Mouse (Mus musculus) left cerebral cortex, postnatal 10 days (tissue): ENCODE results near the gene Ddx50. TPM values are rescaled to one million over a fixed set of nuclear protein-coding genes. Genes with fewer than 3 reads are reported as not detected.
"Not testable (repeated sequence)": the region's sequence is repeated elsewhere in the genome, so short reads cannot be mapped to it uniquely, and the experiment has no call there.

Source experiments
- DNase-seq, 2 experiments: peaks; one replicate each; pipeline ENCODE4 v3.0.0; 2021 to 2022; ENCODE audit warnings: low spot score in 2 of 2, mixed read lengths in 1 of 2; ENCODE audit errors: extremely low spot score in 1 of 2
- intact Hi-C: fragments of 180-260 bp; cut with DNase I; formaldehyde crosslinking; loops from one replicate; pipeline ENCODE4 v1.15.1; 2025
- total RNA-seq, 2 experiments: library from RNA; stranded (reverse); gene quantifications; 2 replicates each; pipeline ENCODE4 v1.2.3; 2021

The Ddx50 gene
- total RNA-seq, 2 experiments from 2014 or later: 85.1 to 92.5 TPM

DNA sequence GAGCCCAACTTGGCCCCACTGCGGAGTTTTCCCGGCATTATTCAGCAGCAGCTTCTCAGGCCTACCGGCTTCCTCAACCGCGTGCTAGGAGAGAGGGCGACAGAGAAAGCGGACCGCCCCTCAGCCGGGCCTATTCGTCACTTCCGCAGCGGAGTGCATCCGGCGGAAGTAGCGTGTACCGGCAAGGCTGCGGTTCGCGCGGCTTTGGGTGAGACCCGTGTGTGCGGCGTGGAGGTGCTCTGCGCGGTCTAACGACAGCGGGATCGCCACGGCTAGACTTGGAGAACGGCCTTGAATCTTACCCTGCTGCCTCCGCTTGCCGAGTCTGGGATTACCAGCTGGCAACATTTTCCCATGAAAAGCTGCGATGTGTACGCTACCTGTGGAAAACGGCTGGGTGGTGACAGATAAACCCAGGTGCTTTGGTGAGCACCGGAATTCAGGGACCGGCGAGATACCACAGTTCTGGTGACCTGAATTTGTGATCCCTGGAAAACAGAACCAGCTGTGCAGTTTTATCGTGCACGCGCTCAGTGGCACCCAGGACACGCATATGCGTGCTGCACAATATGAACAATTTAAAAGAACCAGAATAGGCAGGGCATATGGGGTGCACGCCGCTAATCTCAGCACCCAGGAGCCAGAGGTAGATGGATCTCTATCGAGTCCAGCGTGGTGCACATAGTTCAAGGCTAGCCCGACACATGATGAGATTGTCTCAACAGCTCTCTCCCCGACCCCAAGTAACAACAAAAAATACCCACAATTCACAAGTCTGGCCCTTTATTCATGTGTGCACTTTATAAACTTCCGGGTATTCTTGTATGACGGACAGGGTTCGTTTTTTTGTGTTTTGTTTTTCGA lies 48.6 kb downstream of the Ddx50 start, which contains the start of gene Ddx21:
Ddx21 (minus strand) TSS at position 105 of the 864 bp plus-strand sequence.
- DNase-seq: peak; percentile 86 to 93
- intact Hi-C loops: no loop called here

- intact Hi-C loops: no loop called here
- no peak for DNase-seq
Measured at GRCm38 (mm10) chr10:62601833-62602176, 49.2 kb downstream of the Ddx50 start.

GRCm38 (mm10) chr10:62601053-62601791 lies 49.8 kb downstream of the Ddx50 start:
- intact Hi-C loops: no loop called here
- no peak for DNase-seq

DNA sequence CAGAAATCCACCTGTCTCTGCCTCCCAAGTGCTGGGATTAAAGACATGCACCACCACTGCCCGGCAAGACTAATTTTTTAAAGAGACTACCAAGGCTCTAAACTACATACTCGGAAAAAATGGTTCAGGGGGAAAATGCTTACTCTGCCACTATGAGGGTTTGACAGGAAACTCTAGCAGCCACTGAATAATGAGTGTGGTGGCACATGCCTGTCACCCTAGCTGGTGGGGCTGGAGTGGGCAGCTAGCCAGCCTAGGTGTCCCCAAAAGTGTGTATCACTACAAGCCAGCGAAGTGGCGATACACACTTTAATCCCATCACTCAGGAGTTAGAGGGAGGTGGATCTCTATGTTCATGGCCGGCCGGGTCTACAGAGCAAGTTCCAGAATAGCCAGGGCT lies 51.0 kb downstream of the Ddx50 start:
- no peak for DNase-seq
- intact Hi-C loops: no loop called here

GRCm38 (mm10) chr10:62599311-62599710 lies 51.7 kb downstream of the Ddx50 start:
- intact Hi-C loops, DNase-seq: not testable (repeated sequence)

- intact Hi-C loops: no loop called here
- DNase-seq: no peak
Measured at GRCm38 (mm10) chr10:62592496-62592895, 58.5 kb downstream of the Ddx50 start.

GRCm38 (mm10) chr10:62590200-62590599 lies 60.8 kb downstream of the Ddx50 start:
- DNase-seq: peak; percentile 90 to 91
- intact Hi-C loops: no loop called here

- intact Hi-C loops: no loop called here
Measured at GRCm38 (mm10) chr10:62588616-62589015, 62.4 kb downstream of the Ddx50 start.

DNA sequence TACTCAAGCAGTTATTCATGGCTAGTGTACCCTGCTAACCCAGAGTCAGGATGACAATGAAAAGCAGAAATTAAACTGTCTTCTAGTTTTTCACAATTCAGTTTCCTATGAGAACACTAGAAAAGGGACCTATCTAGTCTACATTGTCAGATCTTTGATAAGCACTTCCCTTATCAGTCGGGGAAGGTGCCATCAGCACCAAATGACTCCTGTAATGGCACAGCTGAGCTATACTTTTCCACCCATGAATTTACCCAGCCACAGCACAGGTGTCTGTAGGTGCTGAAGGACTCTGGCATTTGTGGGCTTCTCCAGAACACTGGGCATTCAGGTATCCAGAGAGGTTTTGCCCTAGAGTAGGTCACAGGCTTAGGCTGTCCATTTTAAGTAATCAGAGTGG lies 67.8 kb downstream of the Ddx50 start:
- intact Hi-C loops: no loop called here
- DNase-seq: no peak

More at GRCm38 (mm10) chr10:62588616-62589015, 62.4 kb downstream of the Ddx50 start:
- DNase-seq: peak in 1 of 2 experiments; percentile 70

DNA sequence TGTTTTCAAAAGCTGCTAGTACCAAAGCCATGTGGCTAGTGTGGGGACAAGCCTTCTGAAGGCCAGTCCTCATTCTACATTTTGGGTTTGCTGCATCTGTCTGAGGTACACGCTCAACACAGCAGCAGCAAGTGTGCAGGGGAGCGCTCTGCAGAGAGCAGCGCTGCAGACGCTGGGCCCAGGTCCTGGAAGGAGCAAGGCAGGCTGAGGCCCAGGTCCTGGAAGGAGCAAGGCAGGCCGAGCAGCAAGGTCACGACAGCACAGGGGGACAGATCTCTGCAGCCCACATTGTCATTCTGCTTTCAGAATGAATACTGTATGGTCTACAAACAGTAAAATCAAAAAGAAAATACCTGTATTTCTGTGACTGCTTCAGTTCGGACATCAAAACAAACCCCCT lies 68.3 kb downstream of the Ddx50 start:
- intact Hi-C loops: no loop called here
- DNase-seq: no peak

- peak in 1 of 2 experiments; percentile 41 for DNase-seq
- intact Hi-C loops: no loop called here
Measured at GRCm38 (mm10) chr10:62582263-62582662, 68.8 kb downstream of the Ddx50 start.

DNA sequence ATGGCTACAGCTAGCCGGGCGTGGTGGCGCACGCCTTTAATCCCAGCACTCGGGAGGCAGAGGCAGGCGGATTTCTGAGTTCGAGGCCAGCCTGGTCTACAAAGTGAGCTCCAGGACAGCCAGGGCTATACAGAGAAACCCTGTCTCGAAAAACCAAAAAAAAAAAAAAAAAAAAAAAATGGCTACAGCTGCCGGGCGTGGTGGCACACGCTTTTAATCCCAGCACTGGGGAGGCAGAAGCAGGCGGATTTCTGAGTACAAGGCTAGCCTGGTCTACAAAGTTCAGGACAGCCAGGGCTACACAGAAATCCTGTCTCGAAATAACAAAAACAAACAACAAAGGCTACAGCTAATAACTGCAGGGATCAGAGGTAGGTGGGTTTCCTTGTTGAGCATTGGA lies 71.9 kb downstream of the Ddx50 start:
- intact Hi-C loops, DNase-seq: not testable (repeated sequence)

GRCm38 (mm10) chr10:62578338-62579100 lies 72.5 kb downstream of the Ddx50 start, which contains the start of gene Kif1bp:
Kif1bp (minus strand) TSS chr10:62578457.
- DNase-seq: peak; percentile 99
- intact Hi-C loops: no loop called here

GRCm38 (mm10) chr10:62577673-62578337 lies 73.2 kb downstream of the Ddx50 start:
- DNase-seq: peak in 1 of 2 experiments; percentile 16
- intact Hi-C loops: no loop called here

DNA sequence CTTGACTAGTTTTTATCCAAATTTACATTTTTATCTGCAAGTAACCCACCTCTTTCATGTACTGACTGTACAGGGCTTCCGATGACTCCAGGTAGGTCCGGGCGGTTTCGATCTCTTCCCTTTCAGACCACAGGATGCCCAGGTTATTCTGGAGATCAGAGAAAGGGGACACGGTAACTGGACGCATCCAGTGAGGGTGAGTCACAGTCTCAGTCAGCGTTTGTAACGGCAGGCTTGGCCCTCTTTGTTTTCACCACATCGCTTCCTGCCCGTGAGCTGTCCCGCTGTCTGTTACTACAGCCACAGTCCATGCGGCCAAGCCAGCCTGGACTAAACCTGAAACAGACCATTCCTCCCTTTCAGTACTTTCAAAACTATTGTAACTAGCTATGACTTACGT lies 76.0 kb downstream of the Ddx50 start:
- intact Hi-C loops: no loop called here
- DNase-seq: no peak

DNA sequence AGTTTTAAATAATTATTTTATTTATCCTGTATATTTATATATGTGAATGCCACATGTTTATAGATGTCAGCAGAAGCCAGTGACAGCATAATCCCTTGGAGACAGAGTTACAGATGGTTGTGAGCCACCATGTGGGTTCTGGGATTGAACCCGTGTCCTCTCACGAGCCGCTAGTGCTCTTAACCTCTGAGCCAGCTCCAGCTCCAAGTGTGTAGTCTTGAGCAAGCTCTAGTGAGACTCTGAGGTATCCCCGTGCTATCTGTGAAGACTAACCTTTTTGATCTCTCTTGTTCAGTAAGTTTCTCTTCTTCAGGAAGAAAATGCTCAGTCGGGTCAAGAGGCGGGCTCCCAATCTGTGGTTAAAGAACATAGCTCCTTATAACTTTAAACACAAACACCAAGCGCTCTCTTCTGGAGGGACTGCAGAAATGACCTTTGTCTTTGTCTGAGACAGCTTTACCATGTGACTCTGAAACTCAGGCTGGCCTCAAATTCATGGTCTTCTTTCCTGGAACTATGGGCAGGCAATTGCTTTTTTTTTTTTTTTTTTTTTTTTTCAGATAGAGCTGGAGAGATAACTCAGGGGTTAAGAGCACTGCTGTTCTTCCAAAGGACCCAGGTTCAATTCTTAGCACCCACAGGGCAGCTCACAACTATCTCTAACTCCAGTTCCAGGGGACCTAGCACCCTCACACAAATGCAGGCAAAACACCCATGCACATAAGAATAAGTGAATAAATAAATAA lies 80.7 kb downstream of the Ddx50 start:
- no peak for DNase-seq
- intact Hi-C loops: no loop called here

DNA sequence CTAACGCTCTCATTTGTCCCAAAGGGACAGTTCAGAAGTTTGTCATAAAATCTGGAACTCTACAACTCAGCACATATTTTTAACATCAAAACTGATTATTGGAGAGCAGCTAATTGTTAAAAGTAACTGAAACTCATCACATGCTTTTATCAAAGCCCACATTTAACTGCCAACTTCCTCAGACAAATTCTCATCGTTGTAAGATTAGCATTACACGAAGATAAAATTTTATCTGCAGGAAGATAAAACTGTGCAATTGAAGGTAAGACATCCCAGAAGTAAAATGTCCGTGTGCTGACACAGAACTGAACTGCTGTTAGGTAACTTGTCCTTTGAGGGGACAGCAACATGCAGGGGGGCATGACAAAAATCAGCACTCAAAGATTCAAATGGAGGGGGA lies 82.2 kb downstream of the Ddx50 start:
- DNase-seq: no peak
- intact Hi-C loops: no loop called here
